13 mouse cellular contexts compared by ENCODE assay signal in genomic region chr1:64060699-64061454, GRCm38 (mm10).
DNase-seq lines count a peak whose midpoint lies in the region; ATAC-seq and TF ChIP-seq lines count a peak whose summit lies in the region.
"Had no signal": no experiment of that assay in that cellular context is flagged by ENCODE, and none has a peak within 500 bp of the region (broad histone marks: within the 10 kb centered on the region; RNA-seq: fewer than 3 reads in every experiment).

No protein-coding gene starts in this region.

- no peaks in the 10 kb centered on the region for H3K27me3 ChIP-seq in heart, postnatal 0 days (ENCODE audit: control insufficient read depth, insufficient read depth, low read length)
- H3K27me3 ChIP-seq in forebrain, embryonic 11.5 days (ENCODE audit: control insufficient read depth, insufficient read depth, low read length): no peaks in the 10 kb centered on the region
- H3K27me3 ChIP-seq in midbrain, embryonic 11.5 days (ENCODE audit: control insufficient read depth, insufficient read depth, low read length): no peaks in the 10 kb centered on the region
- H3K27me3 ChIP-seq: embryonic facial prominence, embryonic 15.5 days; megakaryocyte, embryonic 14.5 days had no signal

- H3K4me2 ChIP-seq in heart, postnatal 0 days (ENCODE audit: low read depth, low read length): no peak overlapping the region
- H3K4me2 ChIP-seq in forebrain, embryonic 11.5 days (ENCODE audit: low read depth, low read length, severe bottlenecking): no peak overlapping the region
- no peak overlapping the region; the same call in 1 of the 2 replicates for H3K4me2 ChIP-seq in midbrain, embryonic 11.5 days
- H3K4me2 ChIP-seq: embryonic facial prominence, embryonic 15.5 days had no signal

- no peak overlapping the region for H3K9ac ChIP-seq in heart, postnatal 0 days (replicated peaks; ENCODE audit: low read depth, low read length)
- peak overlapping the region; percentile 3; the same call in 1 of the 2 replicates for H3K9ac ChIP-seq in forebrain, embryonic 11.5 days (ENCODE audit: low read length)
- peak overlapping the region; percentile 32; the same call in 1 of the 2 replicates for H3K9ac ChIP-seq in midbrain, embryonic 11.5 days (ENCODE audit: low read length)
- H3K9ac ChIP-seq: embryonic facial prominence, embryonic 15.5 days had no signal

- 47% methylated on average over 9 of the region's 9 CpGs for WGBS in heart, postnatal 0 days
- 52% methylated on average over 9 of the region's 9 CpGs for WGBS in forebrain, embryonic 11.5 days
- WGBS in midbrain, embryonic 11.5 days: 50% methylated on average over 9 of the region's 9 CpGs

- no peaks in the 10 kb centered on the region; the same call in 1 of the 2 replicates for H3K9me3 ChIP-seq in heart, postnatal 0 days (replicated peaks; ENCODE audit: control insufficient read depth, low read length)
- no peaks in the 10 kb centered on the region; the same call in 1 of the 2 replicates for H3K9me3 ChIP-seq in forebrain, embryonic 11.5 days (ENCODE audit: control insufficient read depth, low read length)
- H3K9me3 ChIP-seq in midbrain, embryonic 11.5 days (ENCODE audit: control insufficient read depth, low read length): no peaks in the 10 kb centered on the region
- H3K9me3 ChIP-seq: embryonic facial prominence, embryonic 15.5 days had no signal

- H3K36me3 ChIP-seq in heart, postnatal 0 days (replicated peaks; ENCODE audit: control insufficient read depth, insufficient read depth, low read length): peaks cover 10% of the 10 kb centered on the region; the same call in 1 of the 2 replicates
- H3K36me3 ChIP-seq in forebrain, embryonic 11.5 days (ENCODE audit: control insufficient read depth, insufficient read depth, low read length): no peaks in the 10 kb centered on the region
- H3K36me3 ChIP-seq in midbrain, embryonic 11.5 days (ENCODE audit: control insufficient read depth, insufficient read depth, low read length): no peaks in the 10 kb centered on the region

- no peak overlapping the region for H3K4me3 ChIP-seq in heart, postnatal 0 days (ENCODE audit: low read depth, low read length)
- H3K4me3 ChIP-seq in forebrain, embryonic 11.5 days (ENCODE audit: low read depth, low read length): no peak overlapping the region
- no peak overlapping the region for H3K4me3 ChIP-seq in midbrain, embryonic 11.5 days (ENCODE audit: low read depth, low read length)
- H3K4me3 ChIP-seq: embryonic facial prominence, embryonic 15.5 days; megakaryocyte, embryonic 14.5 days had no signal

- no peak for DNase-seq in heart, postnatal 0 days (ENCODE audit: low spot score)
- no peak for DNase-seq in heart, adult 8-10 months (ENCODE audit: low spot score)
- peak; percentile 78 for DNase-seq in brain, embryonic 14.5 days (ENCODE audit: low read depth)
- DNase-seq in forebrain, embryonic 11.5 days (ENCODE audit: low spot score): no peak
- DNase-seq in midbrain, embryonic 11.5 days (ENCODE audit: low spot score, missing footprints): peak; percentile 87
- DNase-seq in urinary bladder, adult 2 months (ENCODE audit: low spot score): no peak
- DNase-seq in cerebellum, adult 11-12 months: no peak
- DNase-seq: liver; right cerebral cortex, postnatal 25 days; thymus, postnatal 4 days had no signal

- no peak for TF ChIP-seq EP300 in heart, postnatal 0 days (IDR thresholded peaks at IDR 0.05; ENCODE audit: low read depth)

- H3K4me1 ChIP-seq in heart, postnatal 0 days (ENCODE audit: control insufficient read depth, insufficient read depth): peaks cover 17% of the 10 kb centered on the region
- peaks cover 12% of the 10 kb centered on the region for H3K4me1 ChIP-seq in forebrain, embryonic 11.5 days (replicated peaks; ENCODE audit: control insufficient read depth, insufficient read depth, low read length)
- peaks cover 39% of the 10 kb centered on the region for H3K4me1 ChIP-seq in midbrain, embryonic 11.5 days (ENCODE audit: control insufficient read depth, insufficient read depth, low read length)

- TF ChIP-seq POLR2A in brain, embryonic 14.5 days (IDR thresholded peaks at IDR 0.05; ENCODE audit: borderline replicate concordance, extremely low read depth, insufficient read depth, insufficient read length, poor library complexity, severe bottlenecking): no peak

- no peak for ATAC-seq in heart, postnatal 0 days (ENCODE audit: insufficient read depth, low read depth)
- peak; percentile 36; the same call in 1 of the 2 replicates for ATAC-seq in forebrain, embryonic 11.5 days (replicated peaks; ENCODE audit: low FRiP score)
- peak; percentile 80 for ATAC-seq in midbrain, embryonic 11.5 days (ENCODE audit: low FRiP score)
- ATAC-seq in CD4-positive, CD25-positive, alpha-beta regulatory T cell, adult 4 months: no peak

- no peak for TF ChIP-seq CTCF in heart, postnatal 0 days (IDR thresholded peaks at IDR 0.05; ENCODE audit: low read depth)
- TF ChIP-seq CTCF in brain, embryonic 14.5 days (IDR thresholded peaks at IDR 0.05; ENCODE audit: borderline replicate concordance, extremely low read depth, insufficient read depth, insufficient read length): no peak

- H3K27ac ChIP-seq in heart, postnatal 0 days (ENCODE audit: low read depth): 0 out of 2 replicates have a peak overlapping the region, but pooled peaks have one; percentile 36
- peak overlapping the region; percentile 31; the same call in 1 of the 2 replicates for H3K27ac ChIP-seq in forebrain, embryonic 11.5 days (ENCODE audit: low read depth, low read length)
- H3K27ac ChIP-seq in midbrain, embryonic 11.5 days (ENCODE audit: low read depth, low read length): peak overlapping the region; percentile 62; the same call in 1 of the 2 replicates
- H3K27ac ChIP-seq: embryonic facial prominence, embryonic 15.5 days had no signal

Comparison
In these comparisons a context has a peak if more than half of its experiments do, and no peak if none do; other contexts are left out.
1. ATAC-seq: peak in forebrain, embryonic 11.5 days (single experiment) and midbrain, embryonic 11.5 days (single experiment); none in heart, postnatal 0 days (single experiment) and CD4-positive, CD25-positive, alpha-beta regulatory T cell, adult 4 months (single experiment).
2. DNase-seq: peak in brain, embryonic 14.5 days (single experiment) and midbrain, embryonic 11.5 days (single experiment); none in heart, postnatal 0 days (single experiment), heart, adult 8-10 months (single experiment), forebrain, embryonic 11.5 days (single experiment), urinary bladder, adult 2 months (single experiment) and cerebellum, adult 11-12 months (single experiment).
3. Peak in every context shown above with its lines, with median percentiles within 50 percentile points of each other: H3K27ac ChIP-seq.